Mouse (Mus musculus) E14TG2a.4 (cell line): ENCODE measurements at regions not wholly inside any gene's neighbourhood (a gene's known extent, or its start where the extent isn't known, plus 50 kb on each side); places are given as distances from the start of the nearest gene placed in this dataset.

Experiments
- CTCF ChIP-seq: conservative IDR thresholded peaks from 2 replicates; pipeline ENCODE4 v1.5.1; 2014; ENCODE audit warnings: low read length
- NANOG ChIP-seq: IDR thresholded peaks from 2 replicates; pipeline ENCODE4 v1.6.1; 2014; ENCODE audit warnings: borderline replicate concordance, low read length, mixed read lengths

GRCm38 (mm10) chr1:130282153-130282552, 140.7 kb downstream of the Cd55b start:
- no peak for TF ChIP-seq NANOG
- no peak for TF ChIP-seq CTCF
